Mouse (Mus musculus): ENCODE data around the gene Glrx3. TPM values are rescaled to one million over a fixed set of nuclear protein-coding genes. Genes with fewer than 3 reads are reported as not detected.
"Not testable (repeated sequence)": the region's sequence is repeated elsewhere in the genome, so short reads cannot be mapped to it uniquely, and the experiment has no call there.

Glrx3 gene
- polyA plus RNA-seq, 1 experiment: 6.8 TPM

DNA sequence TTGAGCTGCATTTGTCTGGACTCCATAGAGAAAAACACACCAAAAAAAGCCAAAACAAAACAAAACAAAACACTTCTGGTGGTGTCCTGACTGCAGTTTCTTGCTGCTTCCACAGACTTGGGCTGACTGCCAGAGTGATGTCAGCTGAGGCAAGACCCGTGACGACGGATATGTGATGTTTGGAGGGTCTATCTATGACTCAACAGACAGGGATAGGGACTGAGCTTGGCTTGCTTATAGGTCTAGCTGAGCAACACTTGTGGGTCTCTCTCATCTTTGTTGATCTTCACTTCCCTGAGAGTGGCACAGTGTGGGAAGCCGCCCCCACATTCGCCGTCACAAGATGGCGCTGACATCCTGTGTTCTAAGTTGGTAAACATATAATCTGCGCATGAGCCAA lies 22.7 kb upstream of the Glrx3 start:
- Histone ChIP-seq H3K9me3 (ENCODE audit: control insufficient read depth, low read length) (no peaks in the 10 kb centered on the region), H3K36me3 (ENCODE audit: control insufficient read depth) (no peaks in the 10 kb centered on the region), H3K4me3 (replicated peaks) (no peak overlapping the region)

DNA sequence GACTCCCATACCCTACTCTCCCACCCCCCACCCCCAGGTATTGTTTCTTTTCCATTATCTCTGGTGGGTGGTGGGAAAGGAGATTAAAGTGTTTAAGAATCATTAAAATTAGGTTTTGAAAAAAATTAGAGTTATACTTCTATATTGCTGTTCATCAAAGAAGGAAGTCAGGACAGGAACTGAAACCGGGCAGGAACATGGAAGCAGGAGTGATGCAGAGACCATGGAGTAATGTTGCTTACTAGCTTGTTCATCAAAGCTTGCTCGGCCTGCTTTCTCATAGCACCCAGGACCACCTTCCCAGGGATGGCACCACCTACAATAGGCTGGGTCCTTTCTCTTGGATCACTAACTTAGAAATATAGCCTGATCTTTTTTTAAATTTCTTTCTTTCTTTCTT lies 16.9 kb upstream of the Glrx3 start:
- Histone ChIP-seq H3K36me3 (ENCODE audit: control insufficient read depth) (no peaks in the 10 kb centered on the region), H3K4me3 (replicated peaks) (no peak overlapping the region), H3K27me3 (ENCODE audit: control insufficient read depth) (no peaks in the 10 kb centered on the region), H3K4me1 (ENCODE audit: control insufficient read depth) (no peaks in the 10 kb centered on the region), H3K9me3 (ENCODE audit: control insufficient read depth, low read length) (no peaks in the 10 kb centered on the region)
- TF ChIP-seq TAL1 (IDR thresholded peaks at IDR 0.05; ENCODE audit: low read length) (no peak), GATA1 (IDR thresholded peaks at IDR 0.05; ENCODE audit: low read length) (no peak)

More for the DNA sequence above, 22.7 kb upstream of the Glrx3 start:
- 0 out of 2 replicates have a peak, but pooled peaks cover 2% of the 10 kb centered on the region for H3K27me3 ChIP-seq (ENCODE audit: control insufficient read depth)
- H3K4me1 ChIP-seq (ENCODE audit: control insufficient read depth): peaks cover 17% of the 10 kb centered on the region
- no peak for TF ChIP-seq GATA1 (IDR thresholded peaks at IDR 0.05; ENCODE audit: low read length)
- no peak for TF ChIP-seq TAL1 (IDR thresholded peaks at IDR 0.05; ENCODE audit: low read length)

DNA sequence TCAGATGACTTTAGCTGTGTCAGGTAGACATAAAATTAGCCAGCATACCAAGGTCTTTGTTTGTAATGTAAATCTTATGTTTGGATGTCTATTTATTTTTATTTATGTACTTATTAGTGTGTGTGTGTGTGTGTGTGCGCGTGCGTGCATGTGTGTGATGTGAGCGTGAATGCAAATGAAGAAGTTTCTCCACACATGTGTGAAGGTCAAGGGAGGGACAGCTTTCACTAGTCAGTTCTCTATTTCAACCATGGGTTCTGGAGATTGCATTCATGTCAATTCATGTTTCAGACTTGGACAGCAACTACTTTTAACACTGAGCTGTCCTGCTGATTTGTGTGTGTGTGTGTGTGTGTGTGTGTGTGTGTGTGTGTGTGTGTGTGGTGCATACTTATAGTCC lies 16.2 kb upstream of the Glrx3 start:
- Histone ChIP-seq H3K36me3 (ENCODE audit: control insufficient read depth) (no peaks in the 10 kb centered on the region), H3K4me1 (ENCODE audit: control insufficient read depth) (no peaks in the 10 kb centered on the region), H3K9me3 (ENCODE audit: control insufficient read depth, low read length) (no peaks in the 10 kb centered on the region), H3K27me3 (ENCODE audit: control insufficient read depth) (no peaks in the 10 kb centered on the region), H3K4me3 (replicated peaks) (no peak overlapping the region)
- TF ChIP-seq TAL1 (IDR thresholded peaks at IDR 0.05; ENCODE audit: low read length): no peak

GRCm38 (mm10) chr7:137426693-137427092 lies 10.7 kb upstream of the Glrx3 start:
- TF ChIP-seq TAL1 (IDR thresholded peaks at IDR 0.05; ENCODE audit: low read length): no peak
- TF ChIP-seq GATA1 (IDR thresholded peaks at IDR 0.05; ENCODE audit: low read length): no peak
- H3K9me3 ChIP-seq (ENCODE audit: control insufficient read depth, low read length): no peaks in the 10 kb centered on the region
- no peaks in the 10 kb centered on the region for H3K4me1 ChIP-seq (ENCODE audit: control insufficient read depth)
- no peaks in the 10 kb centered on the region for H3K27me3 ChIP-seq (ENCODE audit: control insufficient read depth)
- H3K4me3 ChIP-seq (replicated peaks): no peak overlapping the region
- no peaks in the 10 kb centered on the region for H3K36me3 ChIP-seq (ENCODE audit: control insufficient read depth)

- peaks cover 9% of the 10 kb centered on the region for H3K4me1 ChIP-seq (ENCODE audit: control insufficient read depth)
- H3K27me3 ChIP-seq (ENCODE audit: control insufficient read depth): no peaks in the 10 kb centered on the region
- H3K4me3 ChIP-seq (replicated peaks): no peak overlapping the region
- no peaks in the 10 kb centered on the region for H3K9me3 ChIP-seq (ENCODE audit: control insufficient read depth, low read length)
- no peak for TF ChIP-seq TAL1 (IDR thresholded peaks at IDR 0.05; ENCODE audit: low read length)
- TF ChIP-seq GATA1 (IDR thresholded peaks at IDR 0.05; ENCODE audit: low read length): no peak
- no peaks in the 10 kb centered on the region for H3K36me3 ChIP-seq (ENCODE audit: control insufficient read depth)
Observed at GRCm38 (mm10) chr7:137431769-137432603, 5.4 kb upstream of the Glrx3 start.

GRCm38 (mm10) chr7:137436901-137437300 lies 513 bp upstream of the Glrx3 start:
- H3K9me3 ChIP-seq (ENCODE audit: control insufficient read depth, low read length): no peaks in the 10 kb centered on the region
- peak overlapping the region; percentile 90 for H3K4me3 ChIP-seq (replicated peaks)
- no peaks in the 10 kb centered on the region for H3K36me3 ChIP-seq (ENCODE audit: control insufficient read depth)
- no peaks in the 10 kb centered on the region for H3K27me3 ChIP-seq (ENCODE audit: control insufficient read depth)
- peaks cover 36% of the 10 kb centered on the region for H3K4me1 ChIP-seq (ENCODE audit: control insufficient read depth)
- no peak for TF ChIP-seq TAL1 (IDR thresholded peaks at IDR 0.05; ENCODE audit: low read length)
- no peak for TF ChIP-seq GATA1 (IDR thresholded peaks at IDR 0.05; ENCODE audit: low read length)

GRCm38 (mm10) chr7:137438179-137438550 lies 751 bp downstream of the Glrx3 start:
- TF ChIP-seq GATA1 (IDR thresholded peaks at IDR 0.05; ENCODE audit: low read length) (no peak), TAL1 (IDR thresholded peaks at IDR 0.05; ENCODE audit: low read length) (no peak)
- H3K4me3 ChIP-seq (replicated peaks): peak overlapping the region; percentile 90
- no peaks in the 10 kb centered on the region for H3K36me3 ChIP-seq (ENCODE audit: control insufficient read depth)
- no peaks in the 10 kb centered on the region for H3K27me3 ChIP-seq (ENCODE audit: control insufficient read depth)
- no peaks in the 10 kb centered on the region for H3K9me3 ChIP-seq (ENCODE audit: control insufficient read depth, low read length)
- peaks cover 44% of the 10 kb centered on the region for H3K4me1 ChIP-seq (ENCODE audit: control insufficient read depth)

GRCm38 (mm10) chr7:137438962-137439361 lies 1.5 kb downstream of the Glrx3 start:
- H3K9me3 ChIP-seq (ENCODE audit: control insufficient read depth, low read length); H3K27me3 ChIP-seq (ENCODE audit: control insufficient read depth); H3K36me3 ChIP-seq (ENCODE audit: control insufficient read depth): not testable (repeated sequence)
- Histone ChIP-seq H3K4me1 (ENCODE audit: control insufficient read depth) (peaks cover 48% of the 10 kb centered on the region), H3K4me3 (replicated peaks) (peak overlapping the region; percentile 90)

- peaks cover 16% of the 10 kb centered on the region for H3K36me3 ChIP-seq (ENCODE audit: control insufficient read depth)
- no peak for TF ChIP-seq GATA1 (IDR thresholded peaks at IDR 0.05; ENCODE audit: low read length)
- TF ChIP-seq TAL1 (IDR thresholded peaks at IDR 0.05; ENCODE audit: low read length): no peak
- H3K27me3 ChIP-seq (ENCODE audit: control insufficient read depth): no peaks in the 10 kb centered on the region
- H3K4me3 ChIP-seq (replicated peaks): no peak overlapping the region
- no peaks in the 10 kb centered on the region for H3K9me3 ChIP-seq (ENCODE audit: control insufficient read depth, low read length)
- peaks cover 30% of the 10 kb centered on the region for H3K4me1 ChIP-seq (ENCODE audit: control insufficient read depth)
Observed at GRCm38 (mm10) chr7:137442951-137443350, 5.5 kb downstream of the Glrx3 start.

DNA sequence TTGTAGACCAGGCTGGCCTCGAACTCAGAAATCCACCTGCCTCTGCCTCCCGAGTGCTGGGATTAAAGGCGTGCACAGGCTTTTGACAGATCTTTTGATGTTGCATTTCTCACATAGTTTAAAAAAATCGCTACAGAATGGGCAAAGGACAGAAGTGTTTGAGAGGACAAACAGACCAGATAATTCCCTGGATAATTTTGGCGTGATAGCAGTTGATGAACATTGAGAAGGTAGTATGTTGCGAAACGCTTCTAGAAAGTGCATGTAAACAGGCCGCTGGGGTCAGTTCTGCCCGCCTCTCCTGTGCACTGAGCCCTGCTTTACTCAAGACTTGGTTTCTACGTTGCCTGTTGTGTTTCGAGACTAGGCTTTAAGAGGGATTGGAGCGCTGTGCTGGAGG lies 7.9 kb downstream of the Glrx3 start:
- H3K9me3 ChIP-seq (ENCODE audit: control insufficient read depth, low read length): no peaks in the 10 kb centered on the region
- no peaks in the 10 kb centered on the region for H3K27me3 ChIP-seq (ENCODE audit: control insufficient read depth)
- TF ChIP-seq GATA1 (IDR thresholded peaks at IDR 0.05; ENCODE audit: low read length) (no peak), TAL1 (IDR thresholded peaks at IDR 0.05; ENCODE audit: low read length) (no peak)
- peaks cover 13% of the 10 kb centered on the region for H3K4me1 ChIP-seq (ENCODE audit: control insufficient read depth)
- peaks cover 32% of the 10 kb centered on the region for H3K36me3 ChIP-seq (ENCODE audit: control insufficient read depth)
- no peak overlapping the region for H3K4me3 ChIP-seq (replicated peaks)

Measured in erythroblast, embryonic 14.5 days (primary cell).